ENCODE assay signal across 8 mouse cellular contexts in genomic region chr2:181678780-181679179, GRCm38 (mm10). TPM values are rescaled to one million over a fixed set of nuclear protein-coding genes. Genes with fewer than 3 reads are reported as not detected.
A peak's percentile ranks its signal among the peaks of the same experiment; 100 is the strongest.
DNase-seq lines count a peak whose midpoint lies in the region; ATAC-seq and TF ChIP-seq lines count a peak whose summit lies in the region.

No protein-coding gene starts in this region.

- no peaks in the 10 kb centered on the region for H3K36me3 ChIP-seq in hindbrain, embryonic 16.5 days (ENCODE audit: control insufficient read depth, insufficient read depth, low read length)

- DNase-seq in T-cell, adult 2 months (ENCODE audit: low spot score) = peak; percentile 79
- peak; percentile 76 for DNase-seq in cerebellum, postnatal 14 days
- DNase-seq in gastrocnemius, adult 2 months = peak; percentile 79
- DNase-seq in left cerebral cortex, adult 11 months (ENCODE audit: low spot score) = peak; percentile 79
- DNase-seq in lung, postnatal 25 days (ENCODE audit: low spot score) = peak; percentile 89
- peak; percentile 88 for DNase-seq in right cerebral cortex, adult 18-20 months
- DNase-seq in yolk sac, embryonic 10.5 days (ENCODE audit: low spot score) = peak; percentile 71

- H3K4me1 ChIP-seq in hindbrain, embryonic 16.5 days (ENCODE audit: control insufficient read depth, insufficient read depth, low read depth, low read length) = peaks cover 19% of the 10 kb centered on the region

- H3K9me3 ChIP-seq in hindbrain, embryonic 16.5 days (ENCODE audit: control insufficient read depth, low read length) = no peaks in the 10 kb centered on the region

- no peaks in the 10 kb centered on the region for H3K27me3 ChIP-seq in hindbrain, embryonic 16.5 days (replicated peaks; ENCODE audit: control insufficient read depth, insufficient read depth, low read length)

- peak overlapping the region; percentile 92 for H3K27ac ChIP-seq in gastrocnemius, adult 2 months
- no peak overlapping the region for H3K27ac ChIP-seq in hindbrain, embryonic 16.5 days (ENCODE audit: low read depth, low read length)

- TF ChIP-seq CTCF in gastrocnemius, adult 2 months (IDR thresholded peaks at IDR 0.05) = peak; percentile 98

- WGBS in hindbrain, embryonic 16.5 days = 47% methylated on average over 1 of the region's 1 CpGs

- no peak overlapping the region for H3K9ac ChIP-seq in hindbrain, embryonic 16.5 days (ENCODE audit: low read depth, low read length)

- H3K4me3 ChIP-seq in gastrocnemius, adult 2 months = no peak overlapping the region
- no peak overlapping the region for H3K4me3 ChIP-seq in hindbrain, embryonic 16.5 days (ENCODE audit: low read length)

- intact Hi-C loops in gastrocnemius, adult 2 months (cut with DNase I) = no loop called here

- peak; percentile 65 for ATAC-seq in hindbrain, embryonic 16.5 days

- H3K4me2 ChIP-seq in hindbrain, embryonic 16.5 days (ENCODE audit: low read length) = no peak overlapping the region

RNA-seq across cellular contexts. Expression of gene Tcea2, which starts 1.3 kb away (rescaled TPM):
- 1 to 10 TPM; 6.9 to 7.6 TPM for total RNA-seq in gastrocnemius, adult 2 months (2021)
- 47.7 and 50.0 TPM in 2 replicates for polyA plus RNA-seq in hindbrain, embryonic 16.5 days (2015; fragmentation: Nextera tagmentation; extraction: Ambion mirVana)

RNA-seq across cellular contexts. Expression of gene Sox18, which starts 7.3 kb away (rescaled TPM):
- total RNA-seq in gastrocnemius, adult 2 months (2021) = 10 to 100 TPM; 10.4 to 15.3 TPM
- 18.0 TPM in 2 replicates for polyA plus RNA-seq in hindbrain, embryonic 16.5 days (2015; fragmentation: Nextera tagmentation; extraction: Ambion mirVana)

RNA-seq across cellular contexts. Expression of gene Rgs19, which starts 15.0 kb away (rescaled TPM):
- total RNA-seq in gastrocnemius, adult 2 months (2021) = 1 to 10 TPM; 2.7 to 2.8 TPM
- 68.9 and 71.9 TPM in 2 replicates for polyA plus RNA-seq in hindbrain, embryonic 16.5 days (2015; fragmentation: Nextera tagmentation; extraction: Ambion mirVana)

RNA-seq across cellular contexts. Expression of gene Lkaaear1, which starts 19.5 kb away (rescaled TPM):
- total RNA-seq in gastrocnemius, adult 2 months (2021) = not detected
- polyA plus RNA-seq in hindbrain, embryonic 16.5 days (2015; fragmentation: Nextera tagmentation; extraction: Ambion mirVana) = not detected in 2 replicates

RNA-seq across cellular contexts. Expression of gene Gm29797, which starts 21.9 kb away (rescaled TPM):
- total RNA-seq in gastrocnemius, adult 2 months (2021) = not detected
- polyA plus RNA-seq in hindbrain, embryonic 16.5 days (2015; fragmentation: Nextera tagmentation; extraction: Ambion mirVana) = not detected in 2 replicates
